Mouse (Mus musculus): ENCODE results near the gene Nrip1. TPM values are rescaled to one million over a fixed set of nuclear protein-coding genes. Genes with fewer than 3 reads are reported as not detected.

Gene Nrip1
- polyA plus RNA-seq, 1 experiment from 2014 or later: 24.3 TPM

DNA sequence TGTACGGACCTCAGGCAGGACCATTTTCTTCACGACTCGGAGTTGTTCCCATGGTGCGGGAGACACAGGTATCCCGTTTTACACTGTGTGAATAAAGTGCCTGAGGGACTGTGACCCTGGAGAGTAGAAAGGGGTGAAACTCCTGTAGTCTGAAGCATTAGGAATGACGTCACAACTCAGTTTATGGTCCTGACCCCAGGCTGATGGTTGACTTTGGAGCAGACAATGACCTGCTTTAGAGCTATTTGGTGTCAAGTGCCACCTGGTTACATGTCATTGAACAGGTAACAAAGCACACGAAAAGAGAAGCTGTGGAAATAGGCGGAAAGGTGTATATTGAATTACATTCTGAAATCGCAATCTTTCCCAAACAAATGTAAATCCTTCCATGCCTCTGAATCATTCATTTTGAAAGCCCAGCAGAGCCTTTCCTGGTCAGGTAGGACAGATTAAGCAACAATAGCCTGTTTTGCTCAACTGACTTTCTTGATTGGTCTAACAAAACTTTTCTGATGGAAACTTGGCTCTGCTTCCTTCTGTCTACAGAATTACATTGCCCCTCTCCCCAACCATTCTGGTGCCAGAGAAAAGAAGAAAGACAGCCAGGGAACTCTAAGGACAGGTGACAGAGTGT lies 106.9 kb downstream of the Nrip1 start:
- H3K9ac ChIP-seq (ENCODE audit: low read length): no peak overlapping the region
- no peak overlapping the region for H3K27ac ChIP-seq (ENCODE audit: low read depth, low read length)
- no peaks in the 10 kb centered on the region for H3K36me3 ChIP-seq (ENCODE audit: control insufficient read depth, insufficient read depth, low read length)
- no peak for ATAC-seq (ENCODE audit: low FRiP score)
- no peaks in the 10 kb centered on the region for H3K9me3 ChIP-seq (ENCODE audit: control insufficient read depth, low read length)
- no peak overlapping the region for H3K4me2 ChIP-seq
- H3K27me3 ChIP-seq (ENCODE audit: control insufficient read depth, insufficient read depth, low read length): no peaks in the 10 kb centered on the region
- WGBS: 86% methylated on average over 9 of the region's 9 CpGs
- H3K4me1 ChIP-seq (ENCODE audit: control insufficient read depth, insufficient read depth, low read length): no peaks in the 10 kb centered on the region
- peak; percentile 54 for DNase-seq (ENCODE audit: low spot score, missing footprints)
- H3K4me3 ChIP-seq (ENCODE audit: low read depth, low read length): no peak overlapping the region

DNA sequence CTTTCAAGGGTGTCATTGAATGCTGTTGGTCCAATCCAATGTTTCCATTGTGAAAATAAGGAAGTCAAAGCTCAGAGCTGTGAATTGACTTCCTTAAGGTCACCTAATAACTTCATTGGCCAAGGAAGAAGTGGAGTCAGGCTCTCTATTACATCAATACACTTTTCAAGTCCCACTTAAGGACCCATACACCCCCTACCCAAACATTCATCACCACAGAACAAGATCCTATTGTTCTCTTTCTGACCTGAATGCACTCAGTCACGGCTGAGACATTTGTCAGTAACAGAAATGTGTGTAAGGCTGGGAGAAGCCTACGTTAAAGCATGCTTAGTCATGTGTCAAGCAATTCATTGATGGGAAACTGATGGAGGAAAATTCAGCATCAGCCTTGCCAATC lies 107.8 kb downstream of the Nrip1 start:
- Histone ChIP-seq H3K4me3 (ENCODE audit: low read depth, low read length) (no peak overlapping the region), H3K9me3 (ENCODE audit: control insufficient read depth, low read length) (no peaks in the 10 kb centered on the region), H3K27me3 (ENCODE audit: control insufficient read depth, insufficient read depth, low read length) (no peaks in the 10 kb centered on the region), H3K36me3 (ENCODE audit: control insufficient read depth, insufficient read depth, low read length) (no peaks in the 10 kb centered on the region), H3K4me1 (ENCODE audit: control insufficient read depth, insufficient read depth, low read length) (no peaks in the 10 kb centered on the region), H3K27ac (ENCODE audit: low read depth, low read length) (no peak overlapping the region), H3K9ac (ENCODE audit: low read length) (no peak overlapping the region), H3K4me2 (no peak overlapping the region)
- peak; percentile 80 for DNase-seq (ENCODE audit: low spot score, missing footprints)
- 35% methylated on average over 2 of the region's 2 CpGs for WGBS
- ATAC-seq (ENCODE audit: low FRiP score): no peak

DNA sequence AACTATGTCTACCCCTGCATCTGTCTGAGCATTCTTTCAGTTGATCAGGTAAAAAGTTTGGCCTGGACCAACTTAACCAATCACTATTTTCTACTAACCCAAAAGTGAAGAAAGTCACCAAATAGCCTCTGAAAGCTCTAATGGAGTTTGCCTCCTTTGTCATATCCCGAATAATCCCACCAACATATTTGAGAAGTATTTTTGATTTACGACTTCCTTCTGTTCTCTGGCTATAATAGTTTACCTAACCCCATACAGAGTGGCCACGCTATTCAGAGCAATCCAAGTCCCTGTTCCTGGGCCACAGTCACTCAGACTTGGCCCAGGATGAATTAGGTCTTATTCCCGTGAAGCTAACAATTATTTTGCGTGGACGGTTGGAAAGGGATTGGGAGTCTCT lies 108.3 kb downstream of the Nrip1 start:
- 91% methylated on average over 6 of the region's 6 CpGs for WGBS
- H3K36me3 ChIP-seq (ENCODE audit: control insufficient read depth, insufficient read depth, low read length): no peaks in the 10 kb centered on the region
- ATAC-seq (ENCODE audit: low FRiP score) (no peak), DNase-seq (ENCODE audit: low spot score, missing footprints) (peak; percentile 57)
- no peak overlapping the region for H3K9ac ChIP-seq (ENCODE audit: low read length)
- H3K9me3 ChIP-seq (ENCODE audit: control insufficient read depth, low read length): no peaks in the 10 kb centered on the region
- H3K4me2 ChIP-seq: no peak overlapping the region
- H3K4me3 ChIP-seq (ENCODE audit: low read depth, low read length): no peak overlapping the region
- H3K4me1 ChIP-seq (ENCODE audit: control insufficient read depth, insufficient read depth, low read length): no peaks in the 10 kb centered on the region
- H3K27me3 ChIP-seq (ENCODE audit: control insufficient read depth, insufficient read depth, low read length): no peaks in the 10 kb centered on the region
- H3K27ac ChIP-seq (ENCODE audit: low read depth, low read length): no peak overlapping the region

DNA sequence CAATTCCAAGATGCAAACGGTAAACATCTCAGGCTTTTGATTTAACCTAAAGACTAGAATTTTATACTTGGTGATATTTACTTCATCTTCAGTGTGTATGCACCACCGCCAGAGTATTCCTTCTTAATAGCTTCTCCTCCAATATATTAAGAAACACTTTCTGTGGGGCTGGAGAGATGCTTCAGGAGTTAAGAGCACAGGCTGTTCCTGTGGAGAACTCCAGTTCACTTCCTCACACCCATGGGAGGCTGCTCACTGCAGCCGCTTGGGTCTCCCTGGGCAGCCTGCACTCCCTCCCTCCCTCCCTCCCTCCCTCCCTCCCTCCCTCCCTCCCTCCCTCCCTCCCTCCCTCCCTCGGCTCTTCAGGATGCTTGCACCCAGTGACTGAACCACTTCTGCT lies 110.2 kb downstream of the Nrip1 start:
- DNase-seq (ENCODE audit: low spot score, missing footprints): peak; percentile 56
- Histone ChIP-seq H3K4me1 (ENCODE audit: control insufficient read depth, insufficient read depth, low read length) (no peaks in the 10 kb centered on the region), H3K9me3 (ENCODE audit: control insufficient read depth, low read length) (no peaks in the 10 kb centered on the region), H3K4me2 (no peak overlapping the region), H3K27ac (ENCODE audit: low read depth, low read length) (no peak overlapping the region), H3K9ac (ENCODE audit: low read length) (no peak overlapping the region), H3K36me3 (ENCODE audit: control insufficient read depth, insufficient read depth, low read length) (no peaks in the 10 kb centered on the region), H3K27me3 (ENCODE audit: control insufficient read depth, insufficient read depth, low read length) (no peaks in the 10 kb centered on the region), H3K4me3 (ENCODE audit: low read depth, low read length) (no peak overlapping the region)
- WGBS: 68% methylated on average over 3 of the region's 4 CpGs
- no peak for ATAC-seq (ENCODE audit: low FRiP score)

DNA sequence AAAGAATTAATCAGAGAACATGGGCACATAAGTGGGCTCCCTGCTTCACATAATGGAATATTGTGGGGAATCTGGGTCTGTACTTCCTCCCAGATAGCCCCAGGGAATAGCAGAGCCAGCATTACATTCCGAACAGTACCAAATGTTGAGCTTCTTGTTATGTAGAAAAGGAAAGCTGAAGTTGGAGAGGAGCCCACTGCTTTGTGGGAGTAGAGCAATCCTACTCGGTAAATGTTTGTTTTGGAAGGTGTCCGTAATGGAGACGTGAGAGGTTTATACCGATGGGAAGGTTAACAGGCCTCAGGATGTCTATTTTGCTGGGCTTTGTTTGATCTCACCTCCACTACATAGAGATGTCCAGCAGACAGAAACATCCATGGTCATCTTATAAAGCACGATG lies 113.3 kb downstream of the Nrip1 start:
- no peak overlapping the region for H3K4me2 ChIP-seq
- H3K9me3 ChIP-seq (ENCODE audit: control insufficient read depth, low read length): no peaks in the 10 kb centered on the region
- no peaks in the 10 kb centered on the region for H3K4me1 ChIP-seq (ENCODE audit: control insufficient read depth, insufficient read depth, low read length)
- WGBS: 76% methylated on average over 6 of the region's 6 CpGs
- no peaks in the 10 kb centered on the region for H3K27me3 ChIP-seq (ENCODE audit: control insufficient read depth, insufficient read depth, low read length)
- no peak overlapping the region for H3K9ac ChIP-seq (ENCODE audit: low read length)
- H3K27ac ChIP-seq (ENCODE audit: low read depth, low read length): no peak overlapping the region
- ATAC-seq (ENCODE audit: low FRiP score) (no peak), DNase-seq (ENCODE audit: low spot score, missing footprints) (no peak)
- H3K36me3 ChIP-seq (ENCODE audit: control insufficient read depth, insufficient read depth, low read length): no peaks in the 10 kb centered on the region
- no peak overlapping the region for H3K4me3 ChIP-seq (ENCODE audit: low read depth, low read length)

DNA sequence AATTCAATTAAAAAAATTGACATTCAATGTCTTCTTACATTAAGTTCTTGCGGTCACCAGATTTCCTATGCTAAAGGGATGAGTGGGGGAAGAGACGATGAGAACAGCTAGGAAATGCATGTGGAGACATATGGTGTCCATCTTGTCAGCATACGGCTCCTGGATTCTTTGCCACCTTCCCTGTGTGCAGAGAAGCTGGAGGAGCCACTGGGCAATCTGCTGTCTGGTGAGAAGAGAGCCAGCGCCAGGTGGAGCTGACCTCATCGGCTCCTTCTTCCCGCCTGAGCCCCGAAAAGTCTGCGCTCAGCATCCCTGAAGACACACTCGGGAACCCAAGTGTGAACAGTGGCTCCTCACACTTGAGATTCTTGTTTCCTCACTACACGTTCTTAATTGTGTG lies 121.8 kb downstream of the Nrip1 start:
- Histone ChIP-seq H3K4me1 (ENCODE audit: control insufficient read depth, insufficient read depth, low read length) (no peaks in the 10 kb centered on the region), H3K27ac (ENCODE audit: low read depth, low read length) (no peak overlapping the region), H3K27me3 (ENCODE audit: control insufficient read depth, insufficient read depth, low read length) (no peaks in the 10 kb centered on the region), H3K36me3 (ENCODE audit: control insufficient read depth, insufficient read depth, low read length) (no peaks in the 10 kb centered on the region), H3K9ac (ENCODE audit: low read length) (no peak overlapping the region), H3K9me3 (ENCODE audit: control insufficient read depth, low read length) (no peaks in the 10 kb centered on the region), H3K4me2 (no peak overlapping the region), H3K4me3 (ENCODE audit: low read depth, low read length) (no peak overlapping the region)
- ATAC-seq (ENCODE audit: low FRiP score) (no peak), DNase-seq (ENCODE audit: low spot score, missing footprints) (no peak)
- WGBS: 91% methylated on average over 10 of the region's 10 CpGs

DNA sequence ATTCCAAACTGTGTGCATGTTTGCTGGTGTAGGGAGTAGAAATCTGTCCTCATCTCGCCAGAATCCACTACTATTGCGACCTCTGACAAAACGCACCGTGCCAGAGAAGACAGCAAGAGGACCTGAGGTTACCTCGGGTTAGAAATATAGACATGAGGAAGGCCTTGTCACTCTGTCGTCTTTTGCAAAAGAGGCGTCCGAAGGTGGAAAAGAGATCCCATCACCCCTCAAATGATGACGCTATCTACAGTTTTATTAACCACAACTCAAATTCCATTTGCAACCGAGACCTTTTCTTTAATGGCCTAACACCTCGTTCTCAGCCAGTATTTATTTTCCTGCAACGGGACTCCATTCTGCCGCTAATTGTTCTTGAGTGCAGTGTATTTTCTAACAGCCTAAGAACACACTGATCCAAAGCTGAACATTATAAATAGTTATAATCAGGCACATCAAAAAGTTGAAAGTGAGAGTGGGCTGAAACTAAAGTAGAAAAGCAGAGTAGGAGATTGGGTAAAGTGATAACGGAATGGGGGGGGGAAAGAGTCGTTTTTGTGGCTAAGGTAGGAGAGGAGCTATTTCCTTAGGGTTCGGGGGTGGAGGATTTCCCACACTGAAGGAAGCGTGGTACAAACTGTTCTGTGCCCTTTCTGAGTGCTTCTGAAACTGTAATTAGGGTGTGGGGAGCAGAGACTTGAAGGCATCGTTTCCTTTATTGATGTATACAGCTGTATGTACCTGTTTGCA lies 124.1 kb downstream of the Nrip1 start:
- DNase-seq (ENCODE audit: low spot score, missing footprints) (no peak), ATAC-seq (ENCODE audit: low FRiP score) (no peak)
- no peak overlapping the region for H3K4me2 ChIP-seq
- no peak overlapping the region for H3K9ac ChIP-seq (ENCODE audit: low read length)
- H3K27me3 ChIP-seq (ENCODE audit: control insufficient read depth, insufficient read depth, low read length): no peaks in the 10 kb centered on the region
- 90% methylated on average over 18 of the region's 18 CpGs for WGBS
- H3K9me3 ChIP-seq (ENCODE audit: control insufficient read depth, low read length): no peaks in the 10 kb centered on the region
- no peaks in the 10 kb centered on the region for H3K36me3 ChIP-seq (ENCODE audit: control insufficient read depth, insufficient read depth, low read length)
- no peaks in the 10 kb centered on the region for H3K4me1 ChIP-seq (ENCODE audit: control insufficient read depth, insufficient read depth, low read length)
- no peak overlapping the region for H3K27ac ChIP-seq (ENCODE audit: low read depth, low read length)
- no peak overlapping the region for H3K4me3 ChIP-seq (ENCODE audit: low read depth, low read length)

DNA sequence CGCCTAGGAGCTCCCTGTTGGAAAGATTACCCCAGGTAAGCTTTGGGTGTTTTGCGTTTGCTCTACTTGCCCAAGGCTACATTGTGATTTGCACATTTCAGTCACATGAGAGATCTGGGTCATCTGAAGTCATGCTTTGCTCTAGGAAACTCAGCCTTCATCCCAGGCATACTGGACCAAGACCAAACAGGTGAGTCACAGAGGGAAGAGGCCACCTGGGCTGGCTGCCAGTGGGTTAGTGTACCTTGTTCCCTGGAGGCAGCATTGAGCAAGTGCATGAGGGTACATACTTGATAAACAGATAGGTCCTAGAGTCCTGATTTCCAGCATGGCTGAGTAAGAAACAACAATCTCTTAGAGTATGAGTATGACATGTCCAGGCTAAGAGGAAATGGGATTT lies 130.8 kb downstream of the Nrip1 start:
- no peaks in the 10 kb centered on the region for H3K27me3 ChIP-seq (ENCODE audit: control insufficient read depth, insufficient read depth, low read length)
- ATAC-seq (ENCODE audit: low FRiP score): no peak
- H3K4me3 ChIP-seq (ENCODE audit: low read depth, low read length): no peak overlapping the region
- H3K4me2 ChIP-seq: no peak overlapping the region
- no peaks in the 10 kb centered on the region for H3K4me1 ChIP-seq (ENCODE audit: control insufficient read depth, insufficient read depth, low read length)
- WGBS: 90% methylated on average over 2 of the region's 2 CpGs
- no peaks in the 10 kb centered on the region for H3K9me3 ChIP-seq (ENCODE audit: control insufficient read depth, low read length)
- no peaks in the 10 kb centered on the region for H3K36me3 ChIP-seq (ENCODE audit: control insufficient read depth, insufficient read depth, low read length)
- DNase-seq (ENCODE audit: low spot score, missing footprints): no peak
- no peak overlapping the region for H3K27ac ChIP-seq (ENCODE audit: low read depth, low read length)
- no peak overlapping the region for H3K9ac ChIP-seq (ENCODE audit: low read length)

DNA sequence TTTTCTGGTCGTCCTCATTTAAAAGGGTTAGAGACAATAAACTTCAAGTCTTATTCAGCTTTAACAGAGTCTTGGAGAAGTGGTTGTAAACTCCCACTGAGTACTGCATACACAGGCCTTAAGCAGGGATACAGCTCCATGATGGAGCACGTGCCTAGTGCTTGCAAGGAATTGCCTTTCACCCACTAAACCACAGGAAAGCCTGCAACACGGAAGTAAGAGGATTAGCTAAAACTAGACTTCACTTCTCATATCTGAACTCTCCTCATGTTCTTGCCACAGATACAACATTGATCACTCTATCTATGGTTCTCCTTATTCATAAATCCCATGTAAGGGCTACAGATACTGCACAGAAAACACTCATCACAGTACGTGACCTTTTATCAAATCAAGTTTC lies 132.4 kb downstream of the Nrip1 start:
- Histone ChIP-seq H3K4me1 (ENCODE audit: control insufficient read depth, insufficient read depth, low read length) (no peaks in the 10 kb centered on the region), H3K9ac (ENCODE audit: low read length) (no peak overlapping the region), H3K9me3 (ENCODE audit: control insufficient read depth, low read length) (no peaks in the 10 kb centered on the region), H3K27ac (ENCODE audit: low read depth, low read length) (no peak overlapping the region), H3K27me3 (ENCODE audit: control insufficient read depth, insufficient read depth, low read length) (no peaks in the 10 kb centered on the region), H3K36me3 (ENCODE audit: control insufficient read depth, insufficient read depth, low read length) (no peaks in the 10 kb centered on the region), H3K4me2 (no peak overlapping the region), H3K4me3 (ENCODE audit: low read depth, low read length) (no peak overlapping the region)
- DNase-seq (ENCODE audit: low spot score, missing footprints) (no peak), ATAC-seq (ENCODE audit: low FRiP score) (no peak)
- 80% methylated on average over 4 of the region's 4 CpGs for WGBS

Data from midbrain, embryonic 11.5 days (tissue).